Mouse (Mus musculus) cerebellum, adult 2 months (tissue): ENCODE data around the gene Gdf15. TPM values are rescaled to one million over a fixed set of nuclear protein-coding genes. Genes with fewer than 3 reads are reported as not detected.

ENCODE experiments used
- DNase-seq, 2 experiments: peaks; one replicate each; pipeline ENCODE4 v3.0.0; 2021
- H3K27ac ChIP-seq: fragments of 200-500 bp; 2 replicates; pipeline ENCODE4 v1.5.1; 2012; ENCODE audit warnings: low read length, control low read depth, inconsistent platforms; ENCODE audit not compliant: insufficient read depth
- H3K27me3 ChIP-seq: fragments of 200-500 bp; 2 replicates; pipeline ENCODE4 v1.6.1; 2012; ENCODE audit warnings: inconsistent platforms, mild to moderate bottlenecking, low read length, moderate library complexity; ENCODE audit not compliant: control insufficient read depth, insufficient read depth
- H3K4me1 ChIP-seq: fragments of 200-500 bp; 2 replicates; pipeline ENCODE4 v1.6.1; 2011; ENCODE audit warnings: low read length; ENCODE audit not compliant: control insufficient read depth, insufficient read depth
- H3K4me3 ChIP-seq: fragments of 200-500 bp; replicated peaks from 2 replicates; pipeline ENCODE3; 2011; ENCODE audit warnings: mild to moderate bottlenecking, low read depth, low read length, control low read depth; ENCODE audit not compliant: insufficient read depth
- CTCF ChIP-seq: fragments of 200-500 bp; IDR thresholded peaks from 2 replicates; pipeline ENCODE4 v1.5.1; 2011; ENCODE audit warnings: low read depth, mild to moderate bottlenecking, control low read depth, low read length, moderate library complexity, borderline replicate concordance; ENCODE audit not compliant: insufficient read depth
- POLR2A ChIP-seq: fragments of 200-500 bp; IDR thresholded peaks from 2 replicates; pipeline ENCODE4 v1.6.1; 2011; ENCODE audit warnings: low read length, control low read depth, borderline replicate concordance; ENCODE audit not compliant: insufficient read depth
- WGBS: fragments of 180-500 bp; shearing (Covaris S2); methylation state at CpG from one replicate; pipeline ENCODE4 v1.1.7; 2018; 5-methylcytosine and 5-hydroxymethylcytosine counted together
- polyA plus RNA-seq: library from polyadenylated mRNA; depleted of rRNA; stranded (reverse); fragments of >200 nt; gene quantifications from 2 replicates; pipeline ENCODE4 v1.2.3, GENCODE M21; 2012

The Gdf15 gene
- polyA plus RNA-seq, 1 experiment: 0.28 TPM

DNA sequence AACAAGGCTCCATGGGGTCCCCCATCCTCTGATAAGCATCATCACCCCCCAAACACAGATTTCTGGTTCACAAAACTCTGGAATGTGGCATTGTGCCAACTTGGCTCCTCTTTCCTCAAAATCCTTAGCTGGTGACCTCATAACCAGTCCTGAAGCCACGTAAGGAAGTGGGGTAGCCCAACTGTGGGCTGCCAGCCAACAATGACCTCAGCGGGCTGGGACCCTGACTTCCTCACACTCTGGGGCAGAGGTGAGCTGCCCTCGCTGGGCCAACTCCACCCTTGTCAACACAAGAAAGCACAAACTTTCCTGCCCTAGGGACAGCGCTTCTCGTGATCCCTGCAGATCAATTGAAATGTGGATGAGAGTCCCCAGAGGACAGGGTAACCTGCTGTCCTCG, 1.8 kb upstream of the Gdf15 start:
- Histone ChIP-seq H3K27me3 (no peaks in the 10 kb centered on the region), H3K27ac (no peak overlapping the region), H3K4me1 (no peaks in the 10 kb centered on the region), H3K4me3 (no peak overlapping the region)
- DNase-seq: no peak
- 43% methylated on average over 6 of the region's 6 CpGs for WGBS
- TF ChIP-seq POLR2A (no peak), CTCF (no peak)

DNA sequence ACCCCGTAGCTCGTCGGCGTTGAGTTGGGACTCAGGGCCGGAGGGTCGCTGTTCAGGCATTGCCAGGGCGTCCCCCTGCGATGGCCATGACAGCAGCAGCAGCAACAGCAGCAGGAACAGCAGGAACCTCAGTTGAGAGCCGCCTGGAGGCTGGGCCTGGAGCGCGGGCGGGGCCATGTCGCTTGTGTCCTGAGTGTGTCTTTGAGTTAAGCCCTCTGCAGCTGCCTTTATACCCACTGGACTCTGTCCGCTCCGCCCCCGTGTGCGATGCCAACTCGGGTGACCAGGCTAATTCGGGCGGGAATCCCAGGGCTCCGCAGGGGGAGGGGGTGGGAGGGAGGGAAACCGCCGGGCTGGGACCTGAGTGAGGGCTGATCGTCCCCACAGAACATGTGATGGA, 820 bp downstream of the Gdf15 start:
- no peaks in the 10 kb centered on the region for H3K27me3 ChIP-seq
- 5% methylated on average over 23 of the region's 24 CpGs for WGBS
- no peak for TF ChIP-seq CTCF
- no peak for TF ChIP-seq POLR2A
- H3K4me1 ChIP-seq: no peaks in the 10 kb centered on the region
- DNase-seq: no peak
- H3K27ac ChIP-seq: no peak overlapping the region
- H3K4me3 ChIP-seq: no peak overlapping the region

DNA sequence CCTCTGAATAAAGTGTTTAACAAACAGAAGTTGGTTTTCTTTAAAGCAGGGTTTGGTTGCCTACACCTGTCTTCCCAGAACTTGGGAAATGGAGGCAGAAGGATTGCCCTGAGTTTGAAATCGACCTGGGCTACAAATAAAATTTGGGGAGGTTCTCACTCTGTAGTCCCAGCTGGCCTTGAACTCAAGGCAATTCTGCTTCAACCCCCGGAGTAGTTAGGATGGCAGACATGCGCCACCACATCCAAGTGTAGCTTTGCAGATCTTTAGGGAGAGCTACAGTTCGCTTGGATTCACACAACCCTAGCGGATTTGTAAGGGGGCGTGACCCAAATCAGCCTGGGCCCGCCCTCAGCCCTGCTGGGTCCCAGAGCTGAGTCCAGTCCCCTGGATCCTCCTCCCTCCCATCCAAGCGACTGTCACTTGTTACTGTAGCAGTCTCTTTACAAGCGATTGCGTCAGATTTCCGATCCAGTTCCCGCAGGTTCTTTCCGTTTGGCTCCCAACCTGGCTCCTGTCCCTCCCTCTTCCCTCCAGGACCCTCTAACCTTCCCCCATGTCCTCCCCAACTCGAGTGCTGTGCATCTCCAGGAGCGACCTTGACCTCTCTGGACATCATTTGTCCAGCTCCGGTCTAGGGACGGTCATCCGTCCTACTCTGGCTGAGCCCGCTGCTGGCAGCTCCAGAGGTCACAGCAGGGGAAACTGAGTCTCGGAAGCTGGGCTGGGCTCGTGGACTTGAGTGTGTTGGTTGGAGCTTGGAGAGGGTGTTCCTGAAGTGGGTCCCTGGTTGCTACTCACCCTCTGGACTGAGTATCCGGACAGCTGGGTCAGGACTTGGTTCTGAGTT, 1.5 kb downstream of the Gdf15 start:
- H3K4me3 ChIP-seq: no peak overlapping the region
- no peak overlapping the region for H3K27ac ChIP-seq
- H3K27me3 ChIP-seq: no peaks in the 10 kb centered on the region
- DNase-seq: no peak
- no peak for TF ChIP-seq CTCF
- no peak for TF ChIP-seq POLR2A
- H3K4me1 ChIP-seq: no peaks in the 10 kb centered on the region
- 19% methylated on average over 22 of the region's 22 CpGs for WGBS

DNA sequence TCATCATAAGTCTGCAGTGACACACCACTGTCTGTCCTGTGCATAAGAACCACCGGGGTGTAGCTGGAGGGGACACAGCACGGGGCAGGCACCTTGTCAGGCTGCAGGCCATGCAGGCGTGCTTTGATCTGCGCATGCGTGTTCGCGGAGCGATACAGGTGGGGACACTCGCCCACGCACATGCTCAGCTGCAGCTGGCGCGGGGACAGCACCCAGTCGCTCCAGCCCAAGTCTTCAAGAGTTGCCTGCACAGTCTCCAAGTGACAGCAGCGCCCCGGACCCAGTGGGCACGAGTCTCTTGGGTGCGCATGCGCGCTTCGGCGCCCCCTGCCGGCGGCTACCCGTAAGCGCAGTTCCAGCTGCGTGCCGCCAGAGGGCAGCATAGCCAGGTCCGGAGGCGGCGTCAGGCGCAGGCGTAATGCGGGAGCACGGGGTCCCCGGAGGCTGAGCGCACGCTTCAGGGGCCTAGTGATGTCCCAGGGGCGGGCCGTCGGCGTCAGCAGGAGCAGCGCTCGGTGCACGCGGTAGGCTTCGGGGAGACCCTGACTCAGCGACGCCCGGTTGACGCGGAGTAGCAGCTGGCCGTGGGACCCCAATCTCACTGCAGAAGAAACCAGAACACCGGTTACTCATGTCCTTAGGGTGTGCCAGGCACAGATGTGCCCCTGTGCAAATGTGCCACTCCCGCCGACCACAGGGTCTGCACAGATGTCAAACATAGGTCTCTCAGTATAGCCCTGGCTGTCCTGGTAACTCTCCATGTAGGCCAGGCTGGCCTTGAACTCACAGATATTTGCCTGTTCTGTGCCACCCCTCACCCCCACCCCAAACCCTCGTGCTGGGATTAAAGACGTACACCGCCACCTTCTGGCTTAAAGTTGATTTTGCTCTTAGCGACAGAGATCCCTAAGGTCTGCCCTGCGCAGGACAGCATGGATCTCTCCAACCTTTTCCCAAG, 2.4 kb downstream of the Gdf15 start:
- DNase-seq: peak; percentile 88 to 96
- 1% methylated on average over 60 of the region's 60 CpGs for WGBS
- Histone ChIP-seq H3K4me3 (peak overlapping the region; percentile 65), H3K4me1 (no peaks in the 10 kb centered on the region), H3K27ac (peak overlapping the region; percentile 52), H3K27me3 (no peaks in the 10 kb centered on the region)
- TF ChIP-seq CTCF (peak; percentile 100), POLR2A (peak; percentile 65)

DNA sequence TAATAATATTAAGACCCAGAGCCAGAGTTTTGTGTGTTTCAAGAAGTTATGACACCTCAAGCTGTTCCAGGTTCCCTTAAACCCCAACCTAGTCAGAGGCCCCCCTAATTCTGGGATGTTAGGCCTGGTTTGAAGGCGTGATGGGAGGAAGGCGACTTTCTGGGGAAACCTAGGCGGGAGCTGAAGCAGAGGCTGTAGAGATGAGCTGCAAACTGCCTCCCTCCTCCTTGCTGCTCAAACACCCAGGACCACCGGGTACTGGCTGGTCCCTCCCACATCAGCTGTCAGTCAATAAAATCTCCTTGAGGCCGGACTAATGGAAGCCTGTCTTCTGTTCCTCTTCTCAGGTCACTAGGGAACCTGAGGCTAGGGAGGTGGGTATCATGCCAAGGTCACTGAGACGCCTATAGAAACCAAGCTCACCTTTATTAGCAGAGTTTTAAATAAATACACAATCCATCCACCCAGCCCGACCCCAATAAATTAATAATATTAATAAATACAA, 3.2 kb downstream of the Gdf15 start:
- TF ChIP-seq CTCF (no peak), POLR2A (no peak)
- Histone ChIP-seq H3K4me1 (no peaks in the 10 kb centered on the region), H3K27me3 (no peaks in the 10 kb centered on the region), H3K27ac (no peak overlapping the region), H3K4me3 (no peak overlapping the region)
- DNase-seq: no peak
- WGBS: 59% methylated on average over 7 of the region's 7 CpGs

DNA sequence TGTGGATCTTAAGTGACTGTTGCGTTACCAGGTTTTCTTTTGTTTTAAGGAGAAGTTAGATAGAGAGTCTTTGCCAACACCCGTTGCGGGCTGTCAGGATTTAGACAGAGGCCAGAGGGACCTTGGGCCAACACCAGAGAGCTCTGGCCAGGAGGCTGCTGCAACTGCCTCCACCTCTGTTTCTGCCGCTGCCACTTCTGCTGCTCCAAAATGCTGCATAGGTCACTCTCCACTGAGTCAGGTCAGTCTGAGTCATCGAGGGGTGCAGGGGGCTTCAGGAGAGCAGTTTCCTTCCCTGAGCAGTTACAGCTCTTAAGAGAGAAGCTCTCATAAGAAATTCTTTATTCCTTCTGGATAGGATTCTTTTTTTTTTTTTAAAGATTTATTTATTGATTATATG, 5.2 kb downstream of the Gdf15 start:
- 52% methylated on average over 5 of the region's 5 CpGs for WGBS
- H3K27ac ChIP-seq: no peak overlapping the region
- H3K4me3 ChIP-seq: no peak overlapping the region
- no peak for DNase-seq
- no peak for TF ChIP-seq CTCF
- H3K4me1 ChIP-seq: no peaks in the 10 kb centered on the region
- H3K27me3 ChIP-seq: no peaks in the 10 kb centered on the region

DNA sequence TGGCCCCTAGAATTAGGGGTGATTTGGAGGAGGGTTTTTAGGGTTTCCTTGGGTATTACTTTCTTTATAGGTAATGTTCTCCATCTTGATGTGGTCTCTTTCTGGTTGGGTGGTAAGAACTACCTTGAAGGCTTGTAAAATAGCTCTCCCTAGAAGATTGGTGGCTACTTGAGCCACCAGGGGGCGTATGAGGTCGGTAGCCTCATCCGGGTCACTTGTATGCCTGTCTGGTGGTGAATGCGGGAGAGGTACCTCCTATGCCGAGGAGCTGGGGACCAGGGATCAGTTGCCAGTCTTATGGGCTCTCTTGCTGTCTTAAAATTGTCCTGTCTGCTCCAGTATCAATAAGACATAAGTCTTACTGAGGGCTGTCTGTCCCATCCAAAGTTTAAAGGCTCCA, 7.2 kb downstream of the Gdf15 start:
- no peaks in the 10 kb centered on the region for H3K4me1 ChIP-seq
- no peak for DNase-seq
- WGBS: 10% methylated on average over 5 of the region's 5 CpGs
- no peak overlapping the region for H3K4me3 ChIP-seq
- H3K27me3 ChIP-seq: no peaks in the 10 kb centered on the region
- no peak for TF ChIP-seq POLR2A
- TF ChIP-seq CTCF: peak; percentile 52; the same call in 1 of the 2 replicates
- no peak overlapping the region for H3K27ac ChIP-seq
